Mouse (Mus musculus): ENCODE data around the gene Sema6d. TPM values are rescaled to one million over a fixed set of nuclear protein-coding genes. Genes with fewer than 3 reads are reported as not detected.

The Sema6d gene
- polyA plus RNA-seq, 1 experiment from 2014 or later = 15.4 TPM

- peaks cover 70% of the 10 kb centered on the region for H3K4me1 ChIP-seq (replicated peaks)
- DNase-seq (ENCODE audit: low spot score) = no peak
- no peaks in the 10 kb centered on the region for H3K9me3 ChIP-seq
- H3K27me3 ChIP-seq (ENCODE audit: insufficient read depth, poor library complexity, severe bottlenecking) = peaks cover 41% of the 10 kb centered on the region
- no peaks in the 10 kb centered on the region for H3K36me3 ChIP-seq
- 21% methylated on average over 13 of the region's 13 CpGs for WGBS
- peak overlapping the region; percentile 85 for H3K4me3 ChIP-seq
- H3K27ac ChIP-seq = peak overlapping the region; percentile 92
Observed at GRCm38 (mm10) chr2:124611226-124611625, 521.5 kb downstream of the Sema6d start.

- peaks cover 72% of the 10 kb centered on the region for H3K4me1 ChIP-seq (replicated peaks)
- no peaks in the 10 kb centered on the region for H3K9me3 ChIP-seq
- H3K36me3 ChIP-seq = no peaks in the 10 kb centered on the region
- WGBS = 47% methylated on average over 6 of the region's 6 CpGs
- H3K27ac ChIP-seq = peak overlapping the region; percentile 92
- DNase-seq (ENCODE audit: low spot score) = peak; percentile 30
- H3K4me3 ChIP-seq = peak overlapping the region; percentile 85
- H3K27me3 ChIP-seq (ENCODE audit: insufficient read depth, poor library complexity, severe bottlenecking) = peaks cover 35% of the 10 kb centered on the region
Observed at GRCm38 (mm10) chr2:124612276-124612675, 522.5 kb downstream of the Sema6d start.

GRCm38 (mm10) chr2:124612727-124613510 is 523.1 kb downstream of the Sema6d start:
- peaks cover 29% of the 10 kb centered on the region for H3K27me3 ChIP-seq (ENCODE audit: insufficient read depth, poor library complexity, severe bottlenecking)
- 61% methylated on average over 10 of the region's 10 CpGs for WGBS
- H3K27ac ChIP-seq = peak overlapping the region; percentile 92
- H3K4me3 ChIP-seq = peak overlapping the region; percentile 85
- no peak for DNase-seq (ENCODE audit: low spot score)
- peaks cover 66% of the 10 kb centered on the region for H3K4me1 ChIP-seq (replicated peaks)
- no peaks in the 10 kb centered on the region for H3K36me3 ChIP-seq
- H3K9me3 ChIP-seq = no peaks in the 10 kb centered on the region

- Histone ChIP-seq H3K27ac (no peak overlapping the region), H3K4me3 (peak overlapping the region; percentile 85), H3K36me3 (no peaks in the 10 kb centered on the region), H3K27me3 (ENCODE audit: insufficient read depth, poor library complexity, severe bottlenecking) (peaks cover 21% of the 10 kb centered on the region), H3K9me3 (no peaks in the 10 kb centered on the region), H3K4me1 (replicated peaks) (peaks cover 61% of the 10 kb centered on the region)
- peak; percentile 29 for DNase-seq (ENCODE audit: low spot score)
- WGBS = 57% methylated on average over 3 of the region's 3 CpGs
Observed at GRCm38 (mm10) chr2:124613671-124614210, 524.0 kb downstream of the Sema6d start.

- no peak overlapping the region for H3K4me3 ChIP-seq
- peaks cover 12% of the 10 kb centered on the region for H3K27me3 ChIP-seq (ENCODE audit: insufficient read depth, poor library complexity, severe bottlenecking)
- WGBS = 73% methylated on average over 4 of the region's 4 CpGs
- no peaks in the 10 kb centered on the region for H3K9me3 ChIP-seq
- no peak overlapping the region for H3K27ac ChIP-seq
- peaks cover 43% of the 10 kb centered on the region for H3K4me1 ChIP-seq (replicated peaks)
- no peaks in the 10 kb centered on the region for H3K36me3 ChIP-seq
- no peak for DNase-seq (ENCODE audit: low spot score)
Observed at GRCm38 (mm10) chr2:124616746-124617145, 527.0 kb downstream of the Sema6d start.

GRCm38 (mm10) chr2:124617440-124617839 is 527.7 kb downstream of the Sema6d start:
- Histone ChIP-seq H3K4me3 (no peak overlapping the region), H3K4me1 (replicated peaks) (peaks cover 36% of the 10 kb centered on the region), H3K27me3 (ENCODE audit: insufficient read depth, poor library complexity, severe bottlenecking) (peaks cover 5% of the 10 kb centered on the region; the same call in 1 of the 2 replicates), H3K9me3 (no peaks in the 10 kb centered on the region), H3K36me3 (no peaks in the 10 kb centered on the region), H3K27ac (no peak overlapping the region)
- 82% methylated on average over 9 of the region's 9 CpGs for WGBS
- no peak for DNase-seq (ENCODE audit: low spot score)

GRCm38 (mm10) chr2:124618091-124618490 is 528.3 kb downstream of the Sema6d start:
- no peaks in the 10 kb centered on the region for H3K9me3 ChIP-seq
- H3K4me3 ChIP-seq = no peak overlapping the region
- peaks cover 30% of the 10 kb centered on the region for H3K4me1 ChIP-seq (replicated peaks)
- H3K27me3 ChIP-seq (ENCODE audit: insufficient read depth, poor library complexity, severe bottlenecking) = peaks cover 2% of the 10 kb centered on the region; the same call in 1 of the 2 replicates
- DNase-seq (ENCODE audit: low spot score) = no peak
- H3K27ac ChIP-seq = no peak overlapping the region
- no peaks in the 10 kb centered on the region for H3K36me3 ChIP-seq
- 87% methylated on average over 5 of the region's 5 CpGs for WGBS

- Histone ChIP-seq H3K36me3 (no peaks in the 10 kb centered on the region), H3K4me3 (no peak overlapping the region), H3K4me1 (replicated peaks) (peaks cover 24% of the 10 kb centered on the region), H3K27ac (no peak overlapping the region), H3K27me3 (ENCODE audit: insufficient read depth, poor library complexity, severe bottlenecking) (no peaks in the 10 kb centered on the region; the same call in 1 of the 2 replicates), H3K9me3 (no peaks in the 10 kb centered on the region)
- WGBS = 86% methylated on average over 3 of the region's 3 CpGs
- no peak for DNase-seq (ENCODE audit: low spot score)
Observed at GRCm38 (mm10) chr2:124618526-124619219, 528.9 kb downstream of the Sema6d start.

GRCm38 (mm10) chr2:124620470-124620869 is 530.7 kb downstream of the Sema6d start:
- H3K9me3 ChIP-seq = no peaks in the 10 kb centered on the region
- DNase-seq (ENCODE audit: low spot score) = no peak
- 64% methylated on average over 6 of the region's 6 CpGs for WGBS
- no peaks in the 10 kb centered on the region for H3K36me3 ChIP-seq
- peaks cover 11% of the 10 kb centered on the region; the same call in 1 of the 2 replicates for H3K4me1 ChIP-seq (replicated peaks)
- no peak overlapping the region for H3K27ac ChIP-seq
- no peak overlapping the region for H3K4me3 ChIP-seq
- no peaks in the 10 kb centered on the region; the same call in 1 of the 2 replicates for H3K27me3 ChIP-seq (ENCODE audit: insufficient read depth, poor library complexity, severe bottlenecking)

- peaks cover 5% of the 10 kb centered on the region; the same call in 1 of the 2 replicates for H3K4me1 ChIP-seq (replicated peaks)
- no peak for DNase-seq (ENCODE audit: low spot score)
- no peaks in the 10 kb centered on the region for H3K36me3 ChIP-seq
- no peak overlapping the region for H3K4me3 ChIP-seq
- no peaks in the 10 kb centered on the region for H3K27me3 ChIP-seq (ENCODE audit: insufficient read depth, poor library complexity, severe bottlenecking)
- H3K27ac ChIP-seq = no peak overlapping the region
- WGBS = 86% methylated on average over 6 of the region's 6 CpGs
- no peaks in the 10 kb centered on the region for H3K9me3 ChIP-seq
Observed at GRCm38 (mm10) chr2:124621972-124622621, 532.3 kb downstream of the Sema6d start.

- Histone ChIP-seq H3K4me1 (replicated peaks) (peaks cover 9% of the 10 kb centered on the region; the same call in 1 of the 2 replicates), H3K27ac (no peak overlapping the region), H3K4me3 (no peak overlapping the region), H3K36me3 (no peaks in the 10 kb centered on the region), H3K27me3 (ENCODE audit: insufficient read depth, poor library complexity, severe bottlenecking) (no peaks in the 10 kb centered on the region), H3K9me3 (no peaks in the 10 kb centered on the region)
- no peak for DNase-seq (ENCODE audit: low spot score)
- 93% methylated on average over 10 of the region's 10 CpGs for WGBS
Observed at GRCm38 (mm10) chr2:124624247-124624929, 534.6 kb downstream of the Sema6d start.

- DNase-seq (ENCODE audit: low spot score) = no peak
- Histone ChIP-seq H3K27me3 (ENCODE audit: insufficient read depth, poor library complexity, severe bottlenecking) (no peaks in the 10 kb centered on the region), H3K4me3 (no peak overlapping the region), H3K9me3 (no peaks in the 10 kb centered on the region), H3K4me1 (replicated peaks) (peaks cover 6% of the 10 kb centered on the region; the same call in 1 of the 2 replicates), H3K36me3 (no peaks in the 10 kb centered on the region), H3K27ac (no peak overlapping the region)
- 80% methylated on average over 7 of the region's 7 CpGs for WGBS
Observed at GRCm38 (mm10) chr2:124626425-124626824, 536.7 kb downstream of the Sema6d start.

Data from hindbrain, embryonic 10.5 days (tissue).